Mouse (Mus musculus) macrophage (primary cell): Measurements from ENCODE around the gene 2310079G19Rik. TPM values are rescaled to one million over a fixed set of nuclear protein-coding genes. Genes with fewer than 3 reads are reported as not detected.

Experiments used
- H3K27ac ChIP-seq: fragments of 350-480 bp; formaldehyde crosslinking; 2 replicates; pipeline ENCODE4 v1.9.0; 2021
- H3K36me3 ChIP-seq: fragments of 350-480 bp; formaldehyde crosslinking; 2 replicates; pipeline ENCODE4 v1.9.0; 2021; ENCODE audit errors: inconsistent target
- H3K4me3 ChIP-seq: fragments of 350-480 bp; formaldehyde crosslinking; 2 replicates; pipeline ENCODE4 v1.9.0; 2021; ENCODE audit errors: inconsistent target
- H3K79me2 ChIP-seq: fragments of 350-480 bp; formaldehyde crosslinking; 2 replicates; pipeline ENCODE4 v1.9.0; 2021; ENCODE audit errors: inconsistent target
- WGBS: methylation state at CpG from one replicate; pipeline ENCODE4 v1.1.7; 2026; ENCODE audit warnings: inconsistent platforms; ENCODE audit not compliant: missing documents; 5-methylcytosine and 5-hydroxymethylcytosine counted together
- polyA plus RNA-seq: library from polyadenylated mRNA; stranded (reverse); fragments of 250-400 nt; gene quantifications from 3 replicates; pipeline ENCODE4 v1.2.4, GENCODE M21; 2018; ENCODE audit warnings: inconsistent platforms
- total RNA-seq, 78 experiments: library from RNA; depleted of rRNA; stranded (reverse); fragments of 250-400 nt; gene quantifications; 1 replicate in 9 of 78; 2 replicates in 24 of 78; 3 replicates in 43 of 78; 4 replicates in 2 of 78; pipeline ENCODE4 v1.2.4; 2018; ENCODE audit warnings: inconsistent platforms in 56 of 78

The 2310079G19Rik gene
- total RNA-seq (2018; cell fraction: chromatin; rRNA removed) = not detected
- total RNA-seq (2018; cell fraction: cytosol; rRNA removed) = not detected
- not detected for total RNA-seq (2018; cell fraction: nucleus; rRNA removed)
- polyA plus RNA-seq = not detected in 3 replicates

DNA sequence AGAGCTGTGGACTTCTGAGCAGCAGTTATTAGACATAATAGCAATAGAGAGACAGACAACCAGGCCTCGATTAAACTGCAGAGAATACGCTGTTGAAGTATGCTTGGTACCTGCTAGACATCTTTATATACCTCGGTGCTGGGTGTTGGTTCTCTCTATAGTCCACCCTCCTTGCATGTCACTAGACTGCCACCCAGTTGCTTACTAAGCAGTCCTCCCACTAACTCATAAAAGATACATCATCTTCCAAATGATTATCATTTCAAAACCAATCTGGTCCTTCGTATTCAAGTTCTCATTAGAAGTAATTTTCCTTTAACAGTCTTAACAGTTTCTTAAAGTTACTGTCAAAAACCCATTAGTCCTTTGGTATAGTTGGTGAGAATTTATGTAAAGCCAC lies at the start of gene 2310079G19Rik:
Gene 2310079G19Rik, minus strand, starts transcription at position 101 of the 400 bp plus-strand sequence.
- WGBS = 92% methylated on average over 4 of the region's 4 CpGs
- Histone ChIP-seq H3K36me3 (no peaks in the 10 kb centered on the region), H3K27ac (no peak within 1 kb of the TSS), H3K79me2 (no peaks in the 10 kb centered on the region), H3K4me3 (no peak within 1 kb of the TSS)

DNA sequence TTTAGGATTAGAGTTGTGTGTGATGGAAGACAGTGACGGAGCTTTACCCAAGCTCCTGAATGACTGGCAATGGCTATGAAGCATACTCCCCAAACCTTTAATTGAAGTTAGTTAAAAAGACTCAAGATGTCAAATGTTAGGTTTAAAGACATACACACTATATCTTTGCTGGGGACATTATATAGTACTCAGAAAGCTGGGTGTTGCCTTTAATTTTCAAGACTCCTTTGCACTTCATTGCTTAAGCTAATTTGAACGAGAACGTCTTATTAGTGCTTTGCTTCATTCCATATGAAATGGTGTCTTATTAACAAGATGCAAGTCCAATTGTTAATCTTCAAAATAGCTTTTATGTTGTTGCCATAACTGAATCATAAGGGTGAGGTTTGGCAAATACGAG lies 44.1 kb upstream of the 2310079G19Rik start, which contains the start of gene Krtap27-1:
Gene Krtap27-1, minus strand, starts transcription at position 101 of the 400 bp plus-strand sequence.
- no peaks in the 10 kb centered on the region for H3K36me3 ChIP-seq
- 80% methylated on average over 4 of the region's 4 CpGs for WGBS
- no peak within 1 kb of the TSS for H3K27ac ChIP-seq
- H3K4me3 ChIP-seq = no peak within 1 kb of the TSS
- no peaks in the 10 kb centered on the region for H3K79me2 ChIP-seq

DNA sequence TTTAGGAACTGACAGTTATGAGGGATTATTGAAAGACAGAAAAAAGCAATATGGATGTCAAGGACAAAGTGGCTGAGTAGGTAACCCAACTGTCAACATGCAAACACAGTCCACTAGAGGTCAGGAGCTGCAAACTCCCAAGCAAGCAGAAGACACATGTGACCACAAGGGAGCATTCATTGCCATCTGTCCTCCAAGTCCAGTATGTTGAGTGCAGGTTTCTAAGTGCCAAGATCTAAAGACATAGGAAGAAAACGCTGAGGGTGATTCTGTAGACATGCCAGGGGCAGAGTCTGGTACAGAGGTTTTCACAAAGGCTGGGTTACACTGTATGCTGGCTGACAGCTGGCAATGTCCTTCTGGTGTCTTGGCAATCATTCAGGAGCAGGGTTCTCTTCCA lies 30.0 kb upstream of the 2310079G19Rik start:
- no peaks in the 10 kb centered on the region for H3K79me2 ChIP-seq
- H3K4me3 ChIP-seq = no peak overlapping the region
- H3K36me3 ChIP-seq = no peaks in the 10 kb centered on the region
- H3K27ac ChIP-seq = no peak overlapping the region
- WGBS = 67% methylated on average over 1 of the region's 1 CpGs

DNA sequence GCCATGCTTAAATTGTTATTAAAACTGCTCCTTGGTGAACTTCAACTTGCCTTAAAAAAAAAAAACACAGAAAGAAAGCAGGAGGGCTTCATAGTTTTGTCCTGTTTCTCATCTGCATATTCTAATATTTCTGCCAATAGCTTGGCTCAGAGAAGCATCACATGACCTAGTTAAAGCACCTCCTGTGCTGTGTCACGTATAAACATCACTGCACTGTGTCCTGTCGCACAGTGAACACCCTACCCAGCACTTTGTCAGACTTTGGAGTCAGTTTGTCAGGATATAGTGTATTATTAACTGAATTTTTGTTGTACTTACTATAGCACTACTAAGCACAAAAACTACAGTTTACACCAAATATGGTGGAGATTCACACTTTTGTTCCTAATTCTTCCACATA lies 24.5 kb upstream of the 2310079G19Rik start:
- Histone ChIP-seq H3K36me3 (no peaks in the 10 kb centered on the region), H3K27ac (no peak overlapping the region), H3K79me2 (no peaks in the 10 kb centered on the region), H3K4me3 (no peak overlapping the region)
- 61% methylated on average over 2 of the region's 2 CpGs for WGBS

DNA sequence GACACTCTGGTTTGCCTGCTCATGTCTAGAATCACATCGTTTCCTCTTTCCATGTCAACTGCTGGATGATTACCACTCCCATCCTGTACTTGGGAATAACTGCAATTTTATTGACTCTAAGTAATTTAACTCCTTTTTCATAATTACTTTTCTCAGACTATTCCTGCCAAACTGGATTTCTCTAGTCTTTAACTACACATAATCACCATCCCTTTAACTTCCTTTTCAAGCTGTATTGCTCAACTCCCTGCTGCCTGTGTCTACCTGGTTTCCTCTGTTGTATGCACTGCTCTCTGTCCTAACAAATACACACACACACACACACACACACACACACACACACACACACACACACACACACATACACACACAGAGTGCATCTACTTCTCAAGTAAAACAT lies 23.6 kb upstream of the 2310079G19Rik start:
- Histone ChIP-seq H3K4me3 (no peak overlapping the region), H3K27ac (no peak overlapping the region), H3K79me2 (no peaks in the 10 kb centered on the region), H3K36me3 (no peaks in the 10 kb centered on the region)
- 63% methylated on average over 1 of the region's 1 CpGs for WGBS

DNA sequence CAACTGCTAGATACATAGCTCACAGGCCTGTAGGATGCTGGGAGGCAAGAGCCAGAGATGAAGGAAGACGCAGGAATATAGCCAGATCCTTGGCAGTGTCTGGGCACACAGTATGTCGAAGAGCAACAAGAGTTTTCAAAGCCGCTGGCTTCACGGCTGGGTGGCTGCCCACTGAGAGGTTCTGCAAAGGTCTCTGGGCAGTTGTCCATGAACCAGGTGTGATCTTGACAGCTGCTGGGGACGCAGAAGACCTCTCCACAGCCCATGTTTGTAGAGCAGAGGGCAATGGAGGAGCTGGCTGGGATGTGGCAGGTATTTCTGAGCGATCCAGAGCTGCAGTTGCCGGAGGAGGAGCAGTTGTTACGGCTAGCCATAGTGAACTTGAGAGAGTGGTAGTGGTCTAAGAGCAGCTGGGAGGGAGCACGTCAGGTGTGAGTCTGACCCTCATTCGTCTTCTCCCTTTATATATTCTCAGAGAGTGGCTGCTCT lies 19.9 kb upstream of the 2310079G19Rik start, which contains the start of gene Krtap26-1:
Gene Krtap26-1, minus strand, starts transcription at position 439 of the 489 bp plus-strand sequence.
- whole genome bisulfite sequencing = 80% methylated on average over 9 of the region's 10 CpGs
- Histone ChIP-seq H3K79me2 (no peaks in the 10 kb centered on the region), H3K4me3 (no peak within 1 kb of the TSS), H3K36me3 (no peaks in the 10 kb centered on the region), H3K27ac (no peak within 1 kb of the TSS)

DNA sequence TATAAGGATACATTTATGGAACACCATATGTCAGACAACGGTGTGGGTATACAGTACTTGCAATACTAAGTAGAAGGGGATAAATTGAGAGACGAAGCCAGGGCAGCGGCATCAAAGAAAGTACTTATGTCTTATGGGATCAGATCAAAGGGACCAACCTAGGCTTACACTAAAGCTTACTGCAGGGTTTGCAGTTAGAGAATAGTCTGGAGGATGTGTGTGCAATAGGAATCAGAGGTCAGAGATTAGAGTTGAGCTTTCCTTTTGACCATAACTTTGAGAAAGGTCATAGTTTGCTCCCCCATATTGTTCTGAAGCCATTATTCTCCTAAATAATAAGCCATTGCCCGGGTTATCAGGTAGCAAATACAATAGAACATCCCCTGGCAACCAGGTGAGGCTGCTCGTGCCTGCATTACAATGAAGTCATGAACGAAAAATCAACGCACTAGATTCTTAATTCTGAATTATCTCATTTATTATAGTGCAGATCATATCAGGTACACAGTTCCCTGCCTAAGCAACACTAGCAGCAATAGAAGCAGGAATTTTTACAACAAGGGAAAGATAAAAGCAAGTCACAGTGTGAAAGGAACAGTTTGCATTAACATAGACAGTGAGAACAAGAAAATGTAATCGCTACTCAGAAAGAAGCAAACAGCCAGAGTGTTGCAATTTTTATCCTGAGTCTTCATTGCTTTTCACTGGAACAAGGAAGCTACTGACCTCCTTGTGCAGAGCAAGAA lies 19.1 kb upstream of the 2310079G19Rik start:
- Histone ChIP-seq H3K27ac (no peak overlapping the region), H3K79me2 (no peaks in the 10 kb centered on the region), H3K4me3 (no peak overlapping the region), H3K36me3 (no peaks in the 10 kb centered on the region)
- 86% methylated on average over 8 of the region's 8 CpGs for WGBS

DNA sequence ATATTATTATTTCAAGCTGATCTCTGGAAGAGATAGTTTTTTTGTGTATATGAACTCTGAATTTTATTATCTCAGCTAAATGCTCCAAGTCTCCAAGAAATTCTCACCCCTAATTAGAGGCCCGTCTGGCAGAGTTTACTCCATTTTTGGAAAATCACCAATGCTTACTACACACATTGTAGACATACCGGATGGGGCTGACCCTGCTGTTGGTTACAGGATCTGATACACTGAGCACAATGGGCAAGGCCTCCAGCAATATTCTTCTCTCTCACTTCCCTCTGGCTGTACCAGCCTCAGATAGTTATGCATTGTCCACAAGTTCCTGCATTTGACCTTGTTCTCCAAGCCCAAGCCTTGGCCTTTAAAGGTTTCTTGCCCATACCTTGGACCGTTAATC lies 12.6 kb upstream of the 2310079G19Rik start:
- Histone ChIP-seq H3K4me3 (no peak overlapping the region), H3K36me3 (no peaks in the 10 kb centered on the region), H3K79me2 (no peaks in the 10 kb centered on the region), H3K27ac (no peak overlapping the region)
- 86% methylated on average over 3 of the region's 3 CpGs for WGBS

DNA sequence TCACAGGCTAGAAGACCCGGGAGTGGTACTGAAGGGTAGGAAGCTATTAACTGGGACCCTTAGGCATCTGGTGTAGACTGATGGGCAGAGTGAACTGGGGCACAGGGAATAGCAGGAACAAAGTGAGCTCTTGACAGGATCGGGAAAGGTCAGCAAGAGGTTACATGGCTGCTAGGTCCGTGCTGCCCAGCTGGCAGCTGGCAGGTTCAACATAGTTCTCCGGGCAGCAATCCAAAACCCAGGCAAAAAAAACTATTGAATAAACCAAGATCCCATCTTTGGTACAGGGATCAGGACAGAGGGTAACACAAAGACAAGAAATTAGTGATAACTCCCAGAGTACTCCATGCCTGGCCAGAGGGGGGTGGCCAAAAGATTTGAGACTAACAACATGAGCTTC lies 7.7 kb upstream of the 2310079G19Rik start:
- H3K79me2 ChIP-seq = no peaks in the 10 kb centered on the region
- H3K27ac ChIP-seq = no peak overlapping the region
- no peak overlapping the region for H3K4me3 ChIP-seq
- no peaks in the 10 kb centered on the region for H3K36me3 ChIP-seq
- WGBS = 88% methylated on average over 4 of the region's 4 CpGs

DNA sequence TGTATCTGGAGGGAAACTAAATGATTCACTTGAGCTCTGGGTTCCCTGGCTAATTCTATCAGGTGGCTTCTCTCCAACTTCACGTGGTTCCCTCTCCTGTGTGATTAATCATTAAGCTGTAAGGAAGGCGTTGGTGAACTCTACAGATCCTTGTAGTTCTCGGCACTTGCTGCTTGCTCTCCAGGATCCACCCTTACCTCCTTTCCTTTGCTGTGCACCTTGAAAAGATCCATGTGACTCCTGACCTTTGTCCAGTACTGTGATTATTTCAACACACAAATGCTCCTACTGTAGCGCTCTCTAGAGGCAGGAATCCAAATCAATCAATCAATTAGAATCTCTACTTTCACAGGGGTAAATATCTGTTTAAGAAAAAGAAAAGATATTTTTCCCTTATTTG lies 4.0 kb upstream of the 2310079G19Rik start:
- Histone ChIP-seq H3K4me3 (no peak overlapping the region), H3K79me2 (no peaks in the 10 kb centered on the region), H3K27ac (no peak overlapping the region), H3K36me3 (no peaks in the 10 kb centered on the region)
- 76% methylated on average over 4 of the region's 4 CpGs for WGBS

DNA sequence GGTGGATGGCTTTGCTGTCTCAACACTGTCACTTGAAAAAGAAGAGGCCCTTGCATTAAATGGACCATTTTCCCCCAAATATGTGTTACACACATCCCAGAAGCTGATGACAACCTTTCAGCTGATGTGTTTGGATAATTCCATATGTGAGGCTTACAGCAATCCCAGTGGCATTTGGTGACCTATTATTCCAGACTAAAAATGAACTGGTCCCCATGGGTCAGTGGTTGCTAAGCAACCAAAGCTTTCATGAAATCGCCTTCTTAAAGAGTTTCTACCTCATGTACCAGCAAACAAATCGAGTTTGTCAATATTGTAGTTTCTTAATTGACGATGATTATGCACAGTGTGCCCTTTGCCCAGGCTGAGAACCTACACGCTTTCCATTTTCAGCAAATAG lies 14.8 kb downstream of the 2310079G19Rik start:
- no peak overlapping the region for H3K27ac ChIP-seq
- no peaks in the 10 kb centered on the region for H3K36me3 ChIP-seq
- no peak overlapping the region for H3K4me3 ChIP-seq
- 89% methylated on average over 4 of the region's 4 CpGs for WGBS
- H3K79me2 ChIP-seq = no peaks in the 10 kb centered on the region

DNA sequence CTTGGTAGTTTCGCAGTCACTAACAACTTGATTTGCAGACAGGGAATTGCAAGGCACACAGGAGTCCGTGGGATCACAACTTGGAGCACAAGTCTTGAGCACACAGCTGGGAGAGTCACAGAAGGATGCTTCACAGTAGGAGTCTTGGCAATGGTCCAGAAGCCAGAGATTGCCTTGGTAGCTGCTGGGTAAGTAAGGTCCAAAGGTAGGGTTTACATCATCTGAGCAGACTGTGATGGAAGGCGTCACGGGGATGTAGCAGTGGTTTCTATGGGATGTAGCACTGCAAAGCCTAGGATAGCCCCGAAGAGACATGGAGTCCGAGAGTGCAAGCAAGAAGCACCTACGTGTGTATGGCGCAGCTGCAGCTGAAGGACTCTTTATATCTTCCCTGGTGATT lies 15.5 kb downstream of the 2310079G19Rik start, which contains the start of gene Krtap24-1:
Gene Krtap24-1, minus strand, starts transcription at position 358 of the 400 bp plus-strand sequence.
- 84% methylated on average over 8 of the region's 8 CpGs for WGBS
- no peaks in the 10 kb centered on the region for H3K36me3 ChIP-seq
- no peak within 1 kb of the TSS for H3K27ac ChIP-seq
- no peaks in the 10 kb centered on the region for H3K79me2 ChIP-seq
- H3K4me3 ChIP-seq = no peak within 1 kb of the TSS

DNA sequence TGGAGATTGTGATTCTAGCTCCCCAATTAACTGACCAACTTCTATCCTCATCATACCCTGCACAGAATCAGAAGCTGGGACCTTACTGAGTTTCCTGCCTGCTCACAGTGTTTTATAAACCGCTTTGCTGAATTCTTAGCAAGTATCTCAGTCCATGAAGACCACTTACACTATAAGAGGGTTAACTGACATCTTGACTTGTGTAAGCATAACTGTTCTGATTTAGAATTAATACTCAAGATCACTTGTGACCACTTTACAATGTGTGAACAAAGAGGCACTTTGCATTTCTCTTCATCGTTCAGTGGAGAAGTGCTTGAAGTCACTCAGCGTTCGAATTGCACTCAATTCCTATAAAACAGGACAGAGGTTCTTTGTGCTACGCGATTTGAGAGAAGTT lies 22.9 kb downstream of the 2310079G19Rik start:
- Histone ChIP-seq H3K36me3 (no peaks in the 10 kb centered on the region), H3K27ac (no peak overlapping the region), H3K4me3 (no peak overlapping the region), H3K79me2 (no peaks in the 10 kb centered on the region)
- 89% methylated on average over 6 of the region's 6 CpGs for WGBS

DNA sequence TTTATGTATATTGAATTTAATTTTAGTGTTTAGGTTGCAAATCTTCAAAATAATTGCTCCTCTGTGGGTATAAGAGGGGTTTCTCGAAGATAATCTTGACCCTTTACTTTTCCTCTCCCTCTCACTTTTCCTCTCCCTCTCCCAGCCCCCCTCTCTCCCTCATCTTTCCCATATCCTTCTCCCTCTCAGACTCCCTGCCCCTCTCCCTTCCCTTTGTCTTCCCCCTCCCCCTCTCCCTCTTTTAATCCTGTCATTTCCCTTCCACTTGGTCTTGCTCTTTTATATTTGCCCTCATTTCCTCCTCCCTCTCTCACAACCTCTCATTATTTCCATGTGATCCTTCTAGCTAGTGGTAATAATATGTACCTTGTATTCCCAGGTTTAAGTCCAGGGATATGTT lies 25.0 kb downstream of the 2310079G19Rik start:
- no peak overlapping the region for H3K27ac ChIP-seq
- no peaks in the 10 kb centered on the region for H3K36me3 ChIP-seq
- no peaks in the 10 kb centered on the region for H3K79me2 ChIP-seq
- no peak overlapping the region for H3K4me3 ChIP-seq
- no CpG with 5 or more reads among the region's 1 CpGs for WGBS

DNA sequence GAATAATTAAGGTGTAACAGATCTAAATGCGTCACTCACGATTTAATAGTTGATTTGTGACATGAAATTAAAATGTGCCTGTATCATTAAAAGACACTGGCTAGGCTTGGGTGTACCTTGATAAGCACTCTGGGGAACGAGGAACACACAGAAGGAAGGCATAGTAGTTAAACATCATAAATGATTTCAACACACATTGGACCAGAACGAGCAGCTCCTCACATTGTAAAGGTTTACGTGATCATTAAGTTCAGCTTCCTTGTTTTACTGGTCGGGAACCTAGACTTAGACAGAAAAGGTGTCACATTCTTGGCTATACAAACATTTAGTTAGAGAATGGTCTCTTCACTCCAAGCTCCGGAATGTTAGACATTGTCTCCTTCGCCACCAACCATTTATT lies 27.2 kb downstream of the 2310079G19Rik start:
- H3K27ac ChIP-seq = no peak overlapping the region
- 74% methylated on average over 8 of the region's 8 CpGs for WGBS
- no peaks in the 10 kb centered on the region for H3K36me3 ChIP-seq
- H3K79me2 ChIP-seq = no peaks in the 10 kb centered on the region
- H3K4me3 ChIP-seq = no peak overlapping the region
